ENCODE assay signal across 9 mouse cellular contexts in genomic region chr2:162973637-162974036, GRCm38 (mm10). TPM values are rescaled to one million over a fixed set of nuclear protein-coding genes. Genes with fewer than 3 reads are reported as not detected.
DNase-seq lines count a peak whose midpoint lies in the region; ATAC-seq lines count a peak whose summit lies in the region.
"Had no signal": no experiment of that assay in that cellular context is flagged by ENCODE, and none has a peak within 500 bp of the region (broad histone marks: within the 10 kb centered on the region; RNA-seq: fewer than 3 reads in every experiment).

No protein-coding gene starts in this region.

- 48% methylated on average over 11 of the region's 11 CpGs for WGBS in forebrain, embryonic 10.5 days
- WGBS in forebrain, embryonic 13.5 days, result 20% methylated on average over 11 of the region's 11 CpGs
- 51% methylated on average over 11 of the region's 11 CpGs for WGBS in midbrain, embryonic 10.5 days
- 16% methylated on average over 11 of the region's 11 CpGs for WGBS in midbrain, embryonic 15.5 days

- no peaks in the 10 kb centered on the region for H3K27me3 ChIP-seq in forebrain, embryonic 10.5 days (ENCODE audit: poor library complexity, severe bottlenecking)
- no peaks in the 10 kb centered on the region for H3K27me3 ChIP-seq in forebrain, embryonic 13.5 days
- no peaks in the 10 kb centered on the region for H3K27me3 ChIP-seq in midbrain, embryonic 10.5 days (ENCODE audit: low read depth, poor library complexity, severe bottlenecking)
- H3K27me3 ChIP-seq in midbrain, embryonic 15.5 days (replicated peaks), result no peaks in the 10 kb centered on the region

- peak; percentile 34 for DNase-seq in forebrain, embryonic 10.5 days (ENCODE audit: extremely low spot score, low spot score)
- DNase-seq in midbrain, embryonic 10.5 days (ENCODE audit: low spot score), result no peak
- DNase-seq in fibroblast of lung, adult 2 months (ENCODE audit: low read depth), result peak; percentile 76
- peak; percentile 61 for DNase-seq in retina, postnatal 1 day
- DNase-seq in right cerebral cortex, postnatal 36 days (ENCODE audit: low spot score in 2 of 2), result no peak
- DNase-seq: heart, postnatal 36 days had no signal

- no peak overlapping the region for H3K9ac ChIP-seq in forebrain, embryonic 13.5 days
- H3K9ac ChIP-seq in midbrain, embryonic 15.5 days, result no peak overlapping the region

- H3K4me3 ChIP-seq in forebrain, embryonic 10.5 days, result no peak overlapping the region
- H3K4me3 ChIP-seq in forebrain, embryonic 13.5 days, result no peak overlapping the region
- H3K4me3 ChIP-seq in midbrain, embryonic 10.5 days, result no peak overlapping the region
- H3K4me3 ChIP-seq in midbrain, embryonic 15.5 days, result no peak overlapping the region

- peaks cover 22% of the 10 kb centered on the region for H3K4me1 ChIP-seq in forebrain, embryonic 10.5 days
- H3K4me1 ChIP-seq in forebrain, embryonic 13.5 days, result peaks cover 31% of the 10 kb centered on the region
- H3K4me1 ChIP-seq in midbrain, embryonic 10.5 days, result peaks cover 21% of the 10 kb centered on the region
- H3K4me1 ChIP-seq in midbrain, embryonic 15.5 days, result peaks cover 15% of the 10 kb centered on the region; the same call in 1 of the 2 replicates

- no peak for ATAC-seq in forebrain, embryonic 13.5 days
- no peak for ATAC-seq in midbrain, embryonic 15.5 days (replicated peaks)
- ATAC-seq in CD4-positive, CD25-positive, alpha-beta regulatory T cell, adult 4 months, result no peak

- H3K9me3 ChIP-seq in forebrain, embryonic 10.5 days, result no peaks in the 10 kb centered on the region
- H3K9me3 ChIP-seq in forebrain, embryonic 13.5 days (replicated peaks), result no peaks in the 10 kb centered on the region
- H3K9me3 ChIP-seq in midbrain, embryonic 10.5 days (replicated peaks), result no peaks in the 10 kb centered on the region
- H3K9me3 ChIP-seq in midbrain, embryonic 15.5 days, result no peaks in the 10 kb centered on the region

- H3K4me2 ChIP-seq in forebrain, embryonic 13.5 days, result no peak overlapping the region; the same call in 1 of the 2 replicates
- no peak overlapping the region for H3K4me2 ChIP-seq in midbrain, embryonic 15.5 days

- peak overlapping the region; percentile 70 for H3K27ac ChIP-seq in forebrain, embryonic 10.5 days
- H3K27ac ChIP-seq in forebrain, embryonic 13.5 days, result no peak overlapping the region
- peak overlapping the region; percentile 76 for H3K27ac ChIP-seq in midbrain, embryonic 10.5 days (replicated peaks)
- H3K27ac ChIP-seq in midbrain, embryonic 15.5 days, result no peak overlapping the region

- H3K36me3 ChIP-seq in forebrain, embryonic 10.5 days (replicated peaks), result no peaks in the 10 kb centered on the region
- H3K36me3 ChIP-seq in forebrain, embryonic 13.5 days (ENCODE audit: poor library complexity, severe bottlenecking), result no peaks in the 10 kb centered on the region
- H3K36me3 ChIP-seq in midbrain, embryonic 10.5 days, result no peaks in the 10 kb centered on the region
- no peaks in the 10 kb centered on the region for H3K36me3 ChIP-seq in midbrain, embryonic 15.5 days (replicated peaks)

RNA-seq across cellular contexts. Expression of gene Sgk2, which starts 13.5 kb away (rescaled TPM):
- not detected in 2 replicates for polyA plus RNA-seq in forebrain, embryonic 10.5 days (2016; fragmentation: Nextera tagmentation; extraction: Ambion mirVana)
- not detected in 2 replicates for polyA plus RNA-seq in forebrain, embryonic 13.5 days (2015; fragmentation: Nextera tagmentation; extraction: Ambion mirVana)
- not detected in 2 replicates for polyA plus RNA-seq in midbrain, embryonic 10.5 days (2016; fragmentation: Nextera tagmentation; extraction: Ambion mirVana)
- 0.10 TPM in 1 of 2 replicates, not detected in the other for polyA plus RNA-seq in midbrain, embryonic 15.5 days (2015; fragmentation: Nextera tagmentation; extraction: Ambion mirVana)
- polyA plus RNA-seq in CD4-positive, CD25-positive, alpha-beta regulatory T cell, adult 4 months (2017; shearing (Covaris generic)), result not detected

RNA-seq across cellular contexts. Expression of gene L3mbtl1, which starts 30.4 kb away (rescaled TPM):
- polyA plus RNA-seq in forebrain, embryonic 10.5 days (2016; fragmentation: Nextera tagmentation; extraction: Ambion mirVana), result 0.11 and 0.33 TPM in 2 replicates
- 0.25 and 0.37 TPM in 2 replicates for polyA plus RNA-seq in forebrain, embryonic 13.5 days (2015; fragmentation: Nextera tagmentation; extraction: Ambion mirVana)
- 0.15 and 0.23 TPM in 2 replicates for polyA plus RNA-seq in midbrain, embryonic 10.5 days (2016; fragmentation: Nextera tagmentation; extraction: Ambion mirVana)
- 3.9 and 4.4 TPM in 2 replicates for polyA plus RNA-seq in midbrain, embryonic 15.5 days (2015; fragmentation: Nextera tagmentation; extraction: Ambion mirVana)
- polyA plus RNA-seq in CD4-positive, CD25-positive, alpha-beta regulatory T cell, adult 4 months (2017; shearing (Covaris generic)), result under 1 TPM in 1 of 2 experiments, not detected in 1; 0.15 TPM

RNA-seq across cellular contexts. Expression of gene Srsf6, which starts 42.3 kb away (rescaled TPM):
- 291 and 302 TPM in 2 replicates for polyA plus RNA-seq in forebrain, embryonic 10.5 days (2016; fragmentation: Nextera tagmentation; extraction: Ambion mirVana)
- 212 and 238 TPM in 2 replicates for polyA plus RNA-seq in forebrain, embryonic 13.5 days (2015; fragmentation: Nextera tagmentation; extraction: Ambion mirVana)
- polyA plus RNA-seq in midbrain, embryonic 10.5 days (2016; fragmentation: Nextera tagmentation; extraction: Ambion mirVana), result 267 and 269 TPM in 2 replicates
- 141 and 142 TPM in 2 replicates for polyA plus RNA-seq in midbrain, embryonic 15.5 days (2015; fragmentation: Nextera tagmentation; extraction: Ambion mirVana)
- polyA plus RNA-seq in CD4-positive, CD25-positive, alpha-beta regulatory T cell, adult 4 months (2017; shearing (Covaris generic)), result 10 to 100 TPM; 21.3 to 37.8 TPM

RNA-seq across cellular contexts. Expression of gene Ift52, which starts 43.5 kb away (rescaled TPM):
- 50.0 and 52.2 TPM in 2 replicates for polyA plus RNA-seq in forebrain, embryonic 10.5 days (2016; fragmentation: Nextera tagmentation; extraction: Ambion mirVana)
- 44.8 and 48.9 TPM in 2 replicates for polyA plus RNA-seq in forebrain, embryonic 13.5 days (2015; fragmentation: Nextera tagmentation; extraction: Ambion mirVana)
- polyA plus RNA-seq in midbrain, embryonic 10.5 days (2016; fragmentation: Nextera tagmentation; extraction: Ambion mirVana), result 56.2 and 56.4 TPM in 2 replicates
- polyA plus RNA-seq in midbrain, embryonic 15.5 days (2015; fragmentation: Nextera tagmentation; extraction: Ambion mirVana), result 39.8 and 42.1 TPM in 2 replicates
- 10 to 100 TPM; 63.3 to 68.6 TPM for polyA plus RNA-seq in CD4-positive, CD25-positive, alpha-beta regulatory T cell, adult 4 months (2017; shearing (Covaris generic))

Comparison
In these comparisons a context has a peak if more than half of its experiments do, and no peak if none do; other contexts are left out.
1. H3K27ac ChIP-seq: peak in forebrain, embryonic 10.5 days (single experiment) and midbrain, embryonic 10.5 days (single experiment); none in forebrain, embryonic 13.5 days (single experiment) and midbrain, embryonic 15.5 days (single experiment).
2. DNase-seq: peak in forebrain, embryonic 10.5 days (single experiment), fibroblast of lung, adult 2 months (single experiment) and retina, postnatal 1 day (single experiment); none in midbrain, embryonic 10.5 days (single experiment) and right cerebral cortex, postnatal 36 days (0 of 2).